Mouse (Mus musculus): Measurements from ENCODE around the gene Rbp7.
"Not testable (repeated sequence)": the region's sequence is repeated elsewhere in the genome, so short reads cannot be mapped to it uniquely, and the experiment has no call there.

Rbp7 gene

DNA sequence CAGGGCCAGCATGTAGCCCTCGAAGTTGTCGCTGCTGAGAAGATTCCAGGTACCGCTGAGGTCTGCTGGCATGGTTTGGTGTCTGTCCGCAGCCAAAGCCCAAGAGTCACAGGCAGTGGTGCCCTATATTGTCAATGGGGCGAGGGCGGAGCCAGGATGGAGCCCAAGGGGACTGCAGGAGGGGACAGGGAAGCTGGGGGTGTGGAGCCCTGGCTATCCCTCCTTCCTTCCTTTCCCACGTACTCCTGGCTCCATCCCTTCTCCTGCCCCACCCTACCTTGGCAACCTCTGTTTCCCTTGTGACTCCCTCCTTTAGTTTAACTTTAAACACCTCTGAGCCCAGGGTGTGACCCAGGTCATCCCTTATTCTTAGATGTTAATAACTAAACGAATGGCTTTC is at the start of gene Rbp7:
Gene Rbp7 (minus strand): TSS at position 100 of the 400 bp plus-strand sequence.
- DNase-seq = no peak

DNA sequence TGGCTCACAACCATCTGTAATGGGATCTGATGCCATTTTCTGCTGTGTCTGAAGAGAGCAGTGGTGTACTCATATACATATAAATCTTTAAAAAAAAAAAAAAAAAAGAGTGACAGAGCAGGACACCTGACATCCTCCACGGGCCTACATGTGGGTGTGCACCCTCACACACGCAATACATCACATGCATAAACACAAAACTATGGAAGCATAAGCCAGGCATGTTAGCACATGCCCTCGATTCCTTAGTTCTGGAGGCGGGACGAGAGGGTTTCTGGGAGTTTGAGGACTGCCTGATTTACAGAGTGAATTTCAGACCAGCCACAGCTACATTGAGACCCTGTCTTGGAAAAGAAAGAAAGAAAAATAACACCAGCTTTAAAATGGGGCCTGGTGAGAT is 49.6 kb upstream of the Rbp7 start:
- DNase-seq = no peak

DNA sequence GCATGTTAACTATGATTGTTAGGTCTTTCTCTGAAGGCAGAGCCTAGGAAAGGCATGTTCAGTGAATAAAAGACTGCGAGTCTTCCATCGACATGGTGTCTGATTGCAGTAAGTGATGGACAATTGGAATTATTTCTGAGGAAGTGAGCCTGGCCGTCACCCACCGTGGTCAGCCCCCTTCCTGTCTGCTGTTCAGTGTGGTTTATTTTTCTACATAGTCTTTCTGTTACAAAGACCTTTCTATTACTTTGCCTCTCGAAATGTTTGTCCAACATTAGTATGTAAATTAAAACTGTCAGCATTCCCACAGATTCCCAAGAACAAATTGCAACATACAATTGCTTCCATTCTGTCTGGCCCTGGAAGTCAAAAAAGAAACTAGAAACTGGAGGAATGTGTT is 45.0 kb upstream of the Rbp7 start:
- DNase-seq = no peak

DNA sequence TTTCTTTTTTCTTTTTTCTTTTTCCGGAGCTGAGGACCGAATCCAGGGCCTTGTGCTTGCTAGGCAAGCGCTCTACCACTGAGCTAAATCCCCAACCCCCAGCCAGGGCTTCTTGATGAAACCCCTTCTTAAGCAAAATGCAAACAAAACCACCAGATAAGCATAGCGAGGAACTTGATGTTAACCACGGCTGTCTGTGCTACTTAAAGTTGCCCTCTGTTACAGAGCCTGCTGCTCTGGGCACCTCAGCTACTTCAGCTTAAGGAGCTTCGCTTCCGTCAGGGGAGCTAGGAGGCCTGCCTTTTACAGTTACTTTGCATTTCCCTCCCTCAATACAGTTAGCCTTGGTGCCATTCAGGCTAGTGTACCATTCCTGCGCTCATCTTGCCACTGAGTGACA is 44.1 kb upstream of the Rbp7 start:
- DNase-seq = no peak

DNA sequence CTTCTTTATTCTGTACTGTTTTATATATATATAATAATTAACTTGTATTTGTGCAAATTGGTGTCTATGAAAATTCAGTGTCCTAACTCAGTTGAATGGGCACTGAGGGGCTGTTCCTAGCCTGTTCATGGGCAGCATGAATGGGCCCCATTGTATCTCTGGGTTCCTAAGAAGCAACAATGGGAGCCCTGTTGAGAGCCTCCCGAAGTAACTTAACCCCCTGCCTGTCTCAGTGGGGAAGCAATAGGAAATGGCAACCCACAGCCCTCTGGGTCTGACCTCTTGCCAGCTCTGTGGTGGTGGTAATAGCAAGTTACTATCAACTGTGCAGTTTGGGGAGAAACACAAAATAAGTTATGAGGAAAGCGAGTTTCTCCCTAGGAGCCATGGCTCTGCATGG is 41.8 kb upstream of the Rbp7 start:
- DNase-seq = no peak

DNA sequence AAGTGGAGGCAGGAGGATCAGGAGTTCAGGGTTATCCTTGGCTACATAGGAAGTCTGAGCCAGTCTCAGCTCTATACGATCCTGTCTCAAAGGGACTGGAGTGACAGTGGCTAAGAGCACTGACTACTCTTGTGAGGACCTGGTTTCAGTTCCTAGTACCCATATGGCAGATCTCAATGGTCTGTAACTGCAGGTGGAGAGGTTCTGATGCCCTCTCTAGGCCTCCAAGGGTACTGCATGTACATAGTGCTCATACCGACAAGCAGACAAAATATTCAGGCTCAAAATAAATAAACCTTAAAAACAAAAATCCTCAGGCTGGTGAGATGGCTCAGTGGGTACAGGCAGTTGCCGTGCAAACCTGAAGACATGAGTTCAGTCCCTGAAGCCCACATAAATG is 36.4 kb upstream of the Rbp7 start:
- no peak for DNase-seq

GRCm38 (mm10) chr4:149489415-149490240 is 34.9 kb upstream of the Rbp7 start:
- DNase-seq = peak; percentile 27 to 42

DNA sequence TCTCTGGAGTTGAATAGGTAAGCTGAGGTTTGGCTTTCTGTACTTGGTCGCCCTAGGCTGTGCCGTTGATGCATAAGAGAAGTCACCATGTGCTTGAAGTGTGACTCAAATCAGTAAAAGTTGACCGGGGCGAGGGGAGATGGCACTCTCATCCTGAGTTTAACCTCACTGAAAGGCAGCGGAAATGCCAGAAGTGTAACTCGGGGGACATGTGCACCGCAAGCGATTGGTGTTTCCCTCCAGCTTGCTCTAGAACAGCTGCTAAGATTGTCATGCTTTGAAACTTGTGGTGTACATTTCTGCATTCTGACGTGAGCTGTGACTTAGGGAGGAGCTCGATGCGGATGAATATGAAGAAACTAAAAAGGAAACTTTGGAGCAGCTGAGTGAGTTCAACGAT is 33.0 kb upstream of the Rbp7 start:
- no peak for DNase-seq

DNA sequence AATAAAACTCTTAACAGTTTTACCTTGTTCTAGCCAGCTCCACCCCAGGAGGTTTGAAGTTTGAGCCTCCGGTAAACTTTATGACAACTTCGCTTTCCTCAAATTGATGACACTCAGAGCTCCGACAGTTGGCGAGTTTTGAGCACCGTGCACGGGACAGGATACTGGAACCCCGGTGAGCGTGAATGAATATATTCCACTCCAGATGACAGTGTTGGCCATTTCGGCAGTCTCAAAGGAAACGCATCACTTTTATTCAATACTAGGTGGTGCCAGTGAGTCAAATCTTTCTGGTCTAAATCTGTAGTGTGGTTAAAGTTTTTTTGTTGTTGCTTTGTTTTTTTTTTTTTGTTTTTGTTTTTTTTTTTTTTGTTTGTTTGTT is 31.0 kb upstream of the Rbp7 start:
- DNase-seq = peak; percentile 5 to 8

GRCm38 (mm10) chr4:149485053-149485824 is 30.5 kb upstream of the Rbp7 start, which contains the start of the genes Nmnat1 and Lzic:
Nmnat1 (minus strand) TSS chr4:149485202.
Lzic (plus strand) TSS chr4:149485229.
- peak; percentile 92 to 93 for DNase-seq

- peak in 1 of 2 experiments; percentile 8 for DNase-seq
Observed at GRCm38 (mm10) chr4:149484566-149484965, 29.8 kb upstream of the Rbp7 start.

GRCm38 (mm10) chr4:149477078-149477477 is 22.3 kb upstream of the Rbp7 start, which contains the start of gene Tmem274:
Tmem274 (plus strand) TSS chr4:149477378.
- no peak for DNase-seq

DNA sequence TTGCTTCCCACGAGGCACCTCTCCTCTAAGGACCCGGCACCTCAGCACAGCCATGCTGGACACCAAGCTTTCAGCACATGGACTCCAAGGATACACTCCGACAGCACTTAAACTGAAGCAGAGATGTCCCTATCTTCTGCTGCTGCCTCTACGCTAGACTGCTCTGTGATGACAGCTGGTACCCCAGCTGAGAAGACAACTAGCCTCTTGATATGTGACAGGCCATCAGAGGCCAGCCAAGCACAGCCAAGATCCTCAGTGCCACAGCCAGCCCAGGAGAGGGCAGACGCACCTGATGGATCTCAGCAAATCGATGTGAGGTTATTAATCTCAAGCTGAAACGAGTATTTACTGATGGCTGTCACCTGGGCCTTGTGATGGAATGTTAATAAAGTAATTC is 20.3 kb upstream of the Rbp7 start:
- no peak for DNase-seq

DNA sequence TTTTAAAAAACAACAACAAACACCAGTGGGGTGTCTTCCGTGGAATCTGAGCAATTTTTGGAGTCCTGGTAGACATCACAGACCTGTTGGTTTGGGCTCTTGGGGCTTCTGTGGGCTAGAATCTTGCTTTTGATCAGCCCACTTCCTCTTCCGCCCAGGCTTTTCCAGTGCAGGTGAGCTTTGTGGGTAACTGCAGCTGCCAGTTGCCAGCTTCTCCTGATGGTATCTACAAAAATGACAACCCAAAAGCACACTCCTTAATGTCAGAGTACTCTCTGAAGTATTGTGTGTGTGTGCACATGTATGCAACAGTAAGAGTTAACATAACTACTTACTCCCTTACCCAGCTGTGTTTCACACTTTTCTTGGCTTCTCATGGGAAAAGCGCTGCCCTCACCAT is 14.8 kb upstream of the Rbp7 start:
- DNase-seq = no peak

GRCm38 (mm10) chr4:149463435-149463950 is 8.7 kb upstream of the Rbp7 start:
- no peak for DNase-seq

- DNase-seq = no peak
Observed at GRCm38 (mm10) chr4:149462305-149462971, 7.7 kb upstream of the Rbp7 start.

- DNase-seq = no peak
Observed at GRCm38 (mm10) chr4:149461579-149462304, 7.0 kb upstream of the Rbp7 start.

GRCm38 (mm10) chr4:149460475-149460874 is 5.7 kb upstream of the Rbp7 start:
- DNase-seq = not testable (repeated sequence)

DNA sequence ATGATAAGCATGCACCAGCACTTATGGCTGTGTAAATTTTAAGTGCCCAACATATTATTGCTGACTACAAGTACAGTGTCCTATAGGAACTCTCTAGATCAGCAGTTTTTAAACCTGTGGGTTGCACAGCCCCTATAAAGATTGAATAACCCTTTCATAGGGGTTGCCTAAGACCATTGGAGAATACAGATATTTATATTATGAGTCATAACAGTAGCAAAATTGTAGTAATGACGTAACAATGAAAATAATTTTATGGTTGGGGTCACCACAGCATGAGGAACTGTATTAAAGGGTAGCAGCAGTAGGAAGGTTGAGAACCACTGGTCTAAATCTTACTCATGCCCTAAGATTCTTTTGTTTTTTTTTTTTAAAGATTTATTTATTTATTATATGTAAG is 4.6 kb upstream of the Rbp7 start:
- DNase-seq = no peak

- DNase-seq = no peak
Observed at GRCm38 (mm10) chr4:149458526-149458925, 3.7 kb upstream of the Rbp7 start.

DNA sequence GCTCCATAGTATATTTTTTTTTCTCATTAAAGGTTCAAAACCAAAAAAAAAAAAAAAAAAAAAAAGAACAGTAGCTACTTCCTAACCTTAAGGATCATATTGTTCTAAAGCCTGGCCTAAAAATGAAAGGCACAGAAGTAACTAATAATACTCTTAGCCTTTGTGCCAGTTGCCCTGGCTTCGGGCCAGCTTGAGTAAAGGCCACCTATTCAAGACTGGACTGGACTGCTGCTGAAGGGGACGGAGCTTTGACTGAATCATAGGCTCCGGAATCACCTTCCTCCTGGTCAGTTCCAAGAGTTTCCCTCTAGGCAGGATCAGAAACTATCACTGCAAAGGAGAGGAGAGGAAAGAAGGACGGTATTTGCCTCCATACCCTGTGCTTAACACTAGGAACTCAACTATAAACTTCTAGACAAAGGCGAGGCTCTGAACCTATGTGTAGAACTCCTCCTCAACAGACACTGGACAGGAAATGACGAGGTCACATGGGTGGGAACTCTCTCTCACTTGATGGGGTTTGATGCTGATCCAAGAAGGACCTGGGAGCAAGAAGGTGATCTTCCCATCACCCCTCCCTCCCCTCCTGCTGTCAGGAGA is 3.2 kb upstream of the Rbp7 start:
- DNase-seq = peak in 1 of 2 experiments; percentile 15

DNA sequence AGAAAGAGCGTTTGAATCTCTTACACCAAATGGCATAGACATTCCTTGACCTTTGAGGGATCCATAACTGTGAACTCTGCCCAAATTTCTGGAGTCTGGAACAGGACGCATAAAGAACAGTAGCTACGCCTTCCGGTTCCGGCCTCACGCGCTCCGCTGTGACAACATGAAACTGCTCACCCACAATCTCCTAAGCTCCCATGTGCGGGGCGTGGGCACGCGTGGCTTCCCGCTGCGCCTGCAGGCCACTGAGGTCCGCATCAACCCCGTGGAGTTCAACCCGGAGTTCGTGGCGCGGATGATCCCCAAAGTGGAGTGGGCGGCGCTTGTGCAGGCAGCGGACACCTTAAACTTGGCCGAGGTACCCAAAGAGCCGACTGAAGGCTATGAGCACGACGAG is 2.4 kb upstream of the Rbp7 start:
- not testable (repeated sequence) for DNase-seq
